Mouse (Mus musculus): Measurements from ENCODE around the gene Zbtb16.

GRCm38 (mm10) chr9:48719619-48720018, 116.4 kb downstream of the Zbtb16 start:
- TF ChIP-seq CTCF (IDR thresholded peaks at IDR 0.05 in 2 of 3, conservative IDR thresholded peaks at IDR 0.05 in 1 of 3; ENCODE audit: control insufficient read depth in 1 of 3, insufficient read depth in 1 of 3, low read depth in 2 of 3, low read length in 3 of 3, poor library complexity in 1 of 3, severe bottlenecking in 1 of 3): no peak
- TF ChIP-seq RCOR1 (IDR thresholded peaks at IDR 0.05; ENCODE audit: low read depth, low read length): no peak
- TF ChIP-seq UBTF (IDR thresholded peaks at IDR 0.05; ENCODE audit: borderline replicate concordance, insufficient read depth, low read depth, low read length): no peak
- no peak for TF ChIP-seq TBP (IDR thresholded peaks at IDR 0.05; ENCODE audit: low read depth, low read length)
- TF ChIP-seq POLR2A (IDR thresholded peaks at IDR 0.05; ENCODE audit: control insufficient read depth in 1 of 2, insufficient read depth in 1 of 2, low read depth in 1 of 2, low read length in 2 of 2, poor library complexity in 1 of 2): no peak
- TF ChIP-seq USF1 (IDR thresholded peaks at IDR 0.05; ENCODE audit: low read depth, low read length): no peak
- TF ChIP-seq MYB (IDR thresholded peaks at IDR 0.05; ENCODE audit: low read depth, low read length): no peak
- TF ChIP-seq GATA1 (IDR thresholded peaks at IDR 0.05; ENCODE audit: low read depth, low read length): no peak
- no peak for TF ChIP-seq TCF12 (IDR thresholded peaks at IDR 0.05; ENCODE audit: low read depth, low read length)
- no peak for TF ChIP-seq POLR2AphosphoS5 (IDR thresholded peaks at IDR 0.05; ENCODE audit: borderline replicate concordance, low read depth, low read length)
- no peak for TF ChIP-seq ZNF384 (IDR thresholded peaks at IDR 0.05; ENCODE audit: low read depth, low read length)
- no peak for TF ChIP-seq NRF1 (IDR thresholded peaks at IDR 0.05; ENCODE audit: insufficient read depth, low read depth, low read length, poor library complexity, severe bottlenecking)
- no peak for TF ChIP-seq E2F4 (IDR thresholded peaks at IDR 0.05; ENCODE audit: borderline replicate concordance, low read depth, low read length)
